Mouse (Mus musculus) spleen, adult 2 months (tissue): ENCODE data around the gene Pdf.

Source experiments
- CTCF ChIP-seq: fragments of 200-500 bp; IDR thresholded peaks from 2 replicates; pipeline ENCODE4 v1.5.1; 2011; ENCODE audit warnings: mild to moderate bottlenecking, inconsistent platforms; ENCODE audit not compliant: insufficient read depth, insufficient read length, insufficient replicate concordance; ENCODE audit errors: extremely low read depth
- POLR2A ChIP-seq: fragments of 200-500 bp; IDR thresholded peaks from 2 replicates; pipeline ENCODE4 v1.6.1; 2011; ENCODE audit warnings: low read depth, low read length, inconsistent platforms

- TF ChIP-seq CTCF: no peak
- no peak for TF ChIP-seq POLR2A
Observed at GRCm38 (mm10) chr8:107052046-107052445, 3.6 kb upstream of the Pdf start.
